In the genomic region with DNA sequence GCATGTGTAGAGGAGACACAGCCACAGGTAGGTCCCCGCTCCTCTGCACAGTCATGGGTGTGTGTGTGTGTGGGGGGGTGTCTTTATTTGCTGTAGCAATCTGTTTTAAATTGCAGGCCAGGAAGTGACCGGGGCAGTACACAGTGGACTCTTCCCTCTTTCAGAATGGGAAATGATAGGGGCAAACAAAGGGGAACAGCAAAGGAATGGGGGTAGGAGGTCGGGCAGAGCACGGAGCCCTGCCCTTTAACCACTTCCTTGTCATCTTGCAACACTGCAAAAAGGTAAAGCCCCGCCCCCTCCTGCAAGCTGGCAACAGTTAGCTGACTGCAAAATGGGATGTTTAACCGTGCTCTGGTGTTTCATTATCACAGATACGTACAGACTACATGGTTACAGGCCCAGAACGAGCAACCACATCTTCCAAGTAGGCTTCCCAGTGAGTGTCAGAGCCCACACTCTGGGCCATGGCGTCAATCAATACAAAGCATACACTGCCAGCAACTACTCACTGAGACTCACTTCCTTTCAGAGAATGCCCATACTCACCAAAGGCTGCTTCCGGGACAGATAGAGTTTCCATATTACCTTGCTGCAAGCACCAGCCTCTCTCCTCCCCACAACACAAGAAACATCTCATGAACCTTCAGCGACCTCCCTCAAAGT, we compare ENCODE assay signal across 10 mouse cellular contexts.
DNase-seq lines count a peak whose midpoint lies in the region; ATAC-seq and TF ChIP-seq lines count a peak whose summit lies in the region.
"Had no signal": no experiment of that assay in that cellular context is flagged by ENCODE, and none has a peak within 500 bp of the region (broad histone marks: within the 10 kb centered on the region; RNA-seq: fewer than 3 reads in every experiment).

No protein-coding gene starts in this region.

- TF ChIP-seq CTCF in liver, postnatal 0 days (IDR thresholded peaks at IDR 0.05; ENCODE audit: low read depth), result no peak
- no peak for TF ChIP-seq CTCF in left cerebral cortex, adult 2 months (IDR thresholded peaks at IDR 0.05)
- TF ChIP-seq CTCF in layer of hippocampus, adult 2 months (conservative IDR thresholded peaks at IDR 0.05), result no peak

- intact Hi-C loops in left cerebral cortex, adult 2 months (cut with DNase I), result no loop called here

- no peak for DNase-seq in heart, embryonic 10.5 days (ENCODE audit: low spot score)
- DNase-seq in heart, adult 18-20 months, result no peak
- peak; percentile 66 for DNase-seq in liver, postnatal 0 days
- no peak for DNase-seq in left cerebral cortex, adult 2 months (ENCODE audit: extremely low spot score in 1 of 2, low spot score in 2 of 2)
- DNase-seq in layer of hippocampus, adult 2 months (ENCODE audit: low spot score in 2 of 2), result no peak
- DNase-seq in adrenal gland, postnatal 14 days, result no peak
- DNase-seq: lung, embryonic 14.5 days had no signal

- H3K27me3 ChIP-seq in heart, embryonic 10.5 days (ENCODE audit: insufficient read depth, poor library complexity, severe bottlenecking), result no peaks in the 10 kb centered on the region
- H3K27me3 ChIP-seq in liver, postnatal 0 days (ENCODE audit: insufficient read depth, low read length), result no peaks in the 10 kb centered on the region
- no peaks in the 10 kb centered on the region for H3K27me3 ChIP-seq in stomach, embryonic 14.5 days (ENCODE audit: control insufficient read depth, insufficient read depth, low read length)
- H3K27me3 ChIP-seq: hindbrain, embryonic 12.5 days had no signal

- H3K4me3 ChIP-seq in heart, embryonic 10.5 days, result no peak overlapping the region
- H3K4me3 ChIP-seq in liver, postnatal 0 days (ENCODE audit: low read depth, low read length), result no peak overlapping the region
- H3K4me3 ChIP-seq in stomach, embryonic 14.5 days (ENCODE audit: low read depth, low read length), result no peak overlapping the region
- no peak overlapping the region for H3K4me3 ChIP-seq in left cerebral cortex, adult 2 months
- no peak overlapping the region for H3K4me3 ChIP-seq in layer of hippocampus, adult 2 months
- H3K4me3 ChIP-seq: hindbrain, embryonic 12.5 days had no signal

- 64% methylated on average over 11 of the region's 11 CpGs for WGBS in heart, embryonic 10.5 days
- WGBS in liver, postnatal 0 days (ENCODE audit: insufficient replicate concordance), result 18% methylated on average over 11 of the region's 11 CpGs
- WGBS in stomach, embryonic 14.5 days, result 59% methylated on average over 11 of the region's 11 CpGs

- TF ChIP-seq EP300 in liver, postnatal 0 days (IDR thresholded peaks at IDR 0.05; ENCODE audit: low read depth), result 0 out of 2 replicates have a peak, but pooled peaks have one; percentile 24

- peaks cover 8% of the 10 kb centered on the region; the same call in 1 of the 2 replicates for H3K36me3 ChIP-seq in heart, embryonic 10.5 days
- H3K36me3 ChIP-seq in liver, postnatal 0 days (replicated peaks; ENCODE audit: insufficient read depth, low read length), result no peaks in the 10 kb centered on the region
- H3K36me3 ChIP-seq in stomach, embryonic 14.5 days (ENCODE audit: control insufficient read depth, insufficient read depth, low read length), result no peaks in the 10 kb centered on the region; the same call in 1 of the 2 replicates
- H3K36me3 ChIP-seq: hindbrain, embryonic 12.5 days had no signal

- H3K27ac ChIP-seq in heart, embryonic 10.5 days, result peak overlapping the region; percentile 42; the same call in 1 of the 2 replicates
- peak overlapping the region; percentile 76 for H3K27ac ChIP-seq in liver, postnatal 0 days (ENCODE audit: low read depth)
- peak overlapping the region; percentile 22; the same call in 1 of the 2 replicates for H3K27ac ChIP-seq in stomach, embryonic 14.5 days (ENCODE audit: low read length)
- no peak overlapping the region for H3K27ac ChIP-seq in left cerebral cortex, adult 2 months
- no peak overlapping the region for H3K27ac ChIP-seq in layer of hippocampus, adult 2 months
- H3K27ac ChIP-seq: hindbrain, embryonic 12.5 days had no signal

- ATAC-seq in common myeloid progenitor, adult 5-6 weeks (replicated peaks; ENCODE audit: low read depth, poor library complexity, severe bottlenecking), result peak; percentile 84
- peak; percentile 81 for ATAC-seq in liver, postnatal 0 days
- ATAC-seq in stomach, embryonic 14.5 days (ENCODE audit: insufficient number of reproducible peaks, insufficient read depth, low FRiP score, low read depth), result peak; percentile 43

- no peak overlapping the region for H3K9ac ChIP-seq in liver, postnatal 0 days (replicated peaks)
- no peak overlapping the region for H3K9ac ChIP-seq in stomach, embryonic 14.5 days (replicated peaks; ENCODE audit: low read depth, low read length)
- H3K9ac ChIP-seq: hindbrain, embryonic 12.5 days; lung, embryonic 14.5 days had no signal

- H3K4me1 ChIP-seq in heart, embryonic 10.5 days, result peaks cover 86% of the 10 kb centered on the region
- peaks cover 18% of the 10 kb centered on the region for H3K4me1 ChIP-seq in liver, postnatal 0 days (ENCODE audit: insufficient read depth)
- H3K4me1 ChIP-seq in stomach, embryonic 14.5 days (ENCODE audit: control insufficient read depth, insufficient read depth, low read length), result peaks cover 19% of the 10 kb centered on the region

- H3K9me3 ChIP-seq in heart, embryonic 10.5 days, result no peaks in the 10 kb centered on the region
- no peaks in the 10 kb centered on the region for H3K9me3 ChIP-seq in liver, postnatal 0 days (ENCODE audit: low read length)
- H3K9me3 ChIP-seq in stomach, embryonic 14.5 days (ENCODE audit: control insufficient read depth, low read depth, low read length), result no peaks in the 10 kb centered on the region
- H3K9me3 ChIP-seq: hindbrain, embryonic 12.5 days had no signal

- H3K4me2 ChIP-seq in liver, postnatal 0 days (ENCODE audit: low read depth, low read length), result peak overlapping the region; percentile 47
- no peak overlapping the region for H3K4me2 ChIP-seq in stomach, embryonic 14.5 days (replicated peaks; ENCODE audit: low read depth, low read length)
- H3K4me2 ChIP-seq: hindbrain, embryonic 12.5 days; lung, embryonic 14.5 days had no signal

Comparison
In these comparisons a context has a peak if more than half of its experiments do, and no peak if none do; other contexts are left out.
1. H3K27ac ChIP-seq: peak in heart, embryonic 10.5 days (single experiment), liver, postnatal 0 days (single experiment) and stomach, embryonic 14.5 days (single experiment); none in left cerebral cortex, adult 2 months (single experiment) and layer of hippocampus, adult 2 months (single experiment).
2. Peak in every context shown above with its lines, with median percentiles within 50 percentile points of each other: ATAC-seq.